Mouse (Mus musculus) ES-Bruce4 (cell line): Measurements from ENCODE around the gene Agbl4.

Experiments
- CTCF ChIP-seq: IDR thresholded peaks from one replicate; pipeline ENCODE4 v1.8.1; 2011; ENCODE audit warnings: low read depth, low read length
- EP300 ChIP-seq: IDR thresholded peaks from 2 replicates; pipeline ENCODE4 v1.6.1; 2011; ENCODE audit warnings: low read depth, low read length; ENCODE audit not compliant: insufficient read depth
- POLR2A ChIP-seq: IDR thresholded peaks from one replicate; pipeline ENCODE4 v1.8.1; 2011; ENCODE audit warnings: low read length; ENCODE audit not compliant: insufficient read depth

DNA sequence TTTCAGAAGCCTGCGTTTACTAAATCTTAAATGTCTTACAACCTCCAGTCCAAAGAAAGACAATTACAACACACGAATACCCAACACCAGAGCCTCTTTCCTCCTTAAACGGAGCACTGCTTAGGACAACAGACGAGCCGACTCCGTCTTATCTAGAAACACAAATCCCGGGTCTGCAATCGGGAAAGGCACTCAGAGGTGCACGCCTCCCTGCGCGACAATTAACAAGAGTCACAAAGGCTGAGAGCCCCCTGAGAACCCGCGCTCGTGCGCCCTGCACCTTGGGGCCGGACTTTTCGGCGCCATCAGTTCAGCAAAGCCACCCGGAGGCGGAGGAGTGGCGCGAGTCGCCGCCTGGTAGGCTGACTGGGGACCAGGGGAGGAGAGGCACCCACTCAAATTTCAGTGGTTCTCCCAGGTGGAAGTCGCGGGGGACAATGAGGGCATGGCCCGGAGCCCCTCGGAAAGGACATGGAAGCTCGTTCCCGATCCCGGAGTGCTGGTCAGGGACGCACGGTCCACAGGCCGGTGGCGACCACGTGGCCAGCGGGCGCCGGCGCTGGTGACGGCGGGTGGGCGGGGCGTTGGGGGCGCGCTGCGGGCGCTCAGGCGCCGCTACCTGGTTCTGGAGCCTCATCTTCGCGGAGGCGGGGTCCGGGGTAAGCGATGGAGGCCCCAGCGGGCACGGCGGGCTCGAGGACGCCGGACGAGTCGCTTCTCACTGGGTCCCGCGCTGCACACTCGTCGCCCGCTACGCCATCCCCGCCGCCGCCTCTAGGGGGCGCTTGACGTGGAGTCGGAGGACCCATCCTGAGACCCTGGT lies 46.1 kb upstream of the Agbl4 start, which contains the start of gene Elavl4:
- TF ChIP-seq POLR2A (no peak), EP300 (no peak), CTCF (peak; percentile 66)
